Mouse (Mus musculus) heart, embryonic 14.5 days (tissue): ENCODE data around the gene Krt6a. TPM values are rescaled to one million over a fixed set of nuclear protein-coding genes. Genes with fewer than 3 reads are reported as not detected.
"Not testable (repeated sequence)": the region's sequence is repeated elsewhere in the genome, so short reads cannot be mapped to it uniquely, and the experiment has no call there.

Experiments
- ATAC-seq: fragments of 200-750 bp; cut with Nextera tagmentation; 2 replicates; pipeline ENCODE4 v1.8.0; 2017; ENCODE audit warnings: low read depth, moderate TSS enrichment; ENCODE audit not compliant: insufficient number of reproducible peaks, insufficient read depth, low FRiP score
- H3K27ac ChIP-seq, 2 experiments: fragments of 200-500 bp in 1 of 2; fragments of 300-500 bp in 1 of 2; sonication (generic) in 1 of 2; replicated peaks in 1 of 2; 2 replicates each; pipeline ENCODE4 v1.5.1; 2012 to 2014; ENCODE audit warnings: low read depth in 2 of 2, low read length in 2 of 2, control low read depth in 1 of 2, mild to moderate bottlenecking in 1 of 2, mixed read lengths in 1 of 2; ENCODE audit not compliant: control insufficient read depth in 1 of 2, insufficient read depth in 1 of 2
- H3K27me3 ChIP-seq: fragments of 300-500 bp; sonication (generic); 2 replicates; pipeline ENCODE4 v1.6.1; 2014; ENCODE audit warnings: mild to moderate bottlenecking, low read length, control low read depth; ENCODE audit not compliant: control insufficient read depth, insufficient read depth
- H3K36me3 ChIP-seq: fragments of 300-500 bp; sonication (generic); 2 replicates; pipeline ENCODE4 v1.6.1; 2014; ENCODE audit warnings: mild to moderate bottlenecking, control low read depth, low read length, mixed read lengths; ENCODE audit not compliant: control insufficient read depth, insufficient read depth
- H3K4me1 ChIP-seq, 2 experiments: fragments of 200-500 bp in 1 of 2; fragments of 300-500 bp in 1 of 2; sonication (generic) in 1 of 2; 2 replicates each; pipeline ENCODE4 v1.6.1; 2012 to 2014; ENCODE audit warnings: low read length in 2 of 2, control low read depth in 1 of 2, mixed read lengths in 1 of 2; ENCODE audit not compliant: control insufficient read depth in 2 of 2, insufficient read depth in 2 of 2
- H3K4me2 ChIP-seq: fragments of 300-500 bp; sonication (generic); 2 replicates; pipeline ENCODE4 v1.6.1; 2014; ENCODE audit warnings: mild to moderate bottlenecking, low read length
- H3K4me3 ChIP-seq, 2 experiments: fragments of 200-500 bp in 1 of 2; fragments of 300-500 bp in 1 of 2; sonication (generic) in 1 of 2; 2 replicates each; pipeline ENCODE4 v1.5.1; 2012 to 2014; ENCODE audit warnings: low read length in 2 of 2, mild to moderate bottlenecking in 2 of 2, control low read depth in 1 of 2, low read depth in 1 of 2, moderate library complexity in 1 of 2; ENCODE audit not compliant: control insufficient read depth in 1 of 2, insufficient read depth in 1 of 2
- H3K9ac ChIP-seq: fragments of 300-500 bp; sonication (generic); 2 replicates; pipeline ENCODE4 v1.6.1; 2014; ENCODE audit warnings: mild to moderate bottlenecking, low read length
- H3K9me3 ChIP-seq: fragments of 300-500 bp; sonication (generic); 2 replicates; pipeline ENCODE4 v1.6.1; 2016; ENCODE audit warnings: low read length, control low read depth; ENCODE audit not compliant: control insufficient read depth
- WGBS: fragments of 180-500 bp; shearing (Covaris S2); extraction: QIAGEN DNeasy Blood & Tissue Kit; methylation state at CpG from one replicate; pipeline ENCODE4 v1.1.7; 2014; 5-methylcytosine and 5-hydroxymethylcytosine counted together
- polyA plus RNA-seq: library from polyadenylated mRNA; unstranded; fragments of >200 nt; fragmentation: Nextera tagmentation; extraction: Ambion mirVana; gene quantifications from 2 replicates; pipeline ENCODE4 v1.2.1, GENCODE M21; 2014

The Krt6a gene
- polyA plus RNA-seq, 1 experiment from 2014 or later: not detected

DNA sequence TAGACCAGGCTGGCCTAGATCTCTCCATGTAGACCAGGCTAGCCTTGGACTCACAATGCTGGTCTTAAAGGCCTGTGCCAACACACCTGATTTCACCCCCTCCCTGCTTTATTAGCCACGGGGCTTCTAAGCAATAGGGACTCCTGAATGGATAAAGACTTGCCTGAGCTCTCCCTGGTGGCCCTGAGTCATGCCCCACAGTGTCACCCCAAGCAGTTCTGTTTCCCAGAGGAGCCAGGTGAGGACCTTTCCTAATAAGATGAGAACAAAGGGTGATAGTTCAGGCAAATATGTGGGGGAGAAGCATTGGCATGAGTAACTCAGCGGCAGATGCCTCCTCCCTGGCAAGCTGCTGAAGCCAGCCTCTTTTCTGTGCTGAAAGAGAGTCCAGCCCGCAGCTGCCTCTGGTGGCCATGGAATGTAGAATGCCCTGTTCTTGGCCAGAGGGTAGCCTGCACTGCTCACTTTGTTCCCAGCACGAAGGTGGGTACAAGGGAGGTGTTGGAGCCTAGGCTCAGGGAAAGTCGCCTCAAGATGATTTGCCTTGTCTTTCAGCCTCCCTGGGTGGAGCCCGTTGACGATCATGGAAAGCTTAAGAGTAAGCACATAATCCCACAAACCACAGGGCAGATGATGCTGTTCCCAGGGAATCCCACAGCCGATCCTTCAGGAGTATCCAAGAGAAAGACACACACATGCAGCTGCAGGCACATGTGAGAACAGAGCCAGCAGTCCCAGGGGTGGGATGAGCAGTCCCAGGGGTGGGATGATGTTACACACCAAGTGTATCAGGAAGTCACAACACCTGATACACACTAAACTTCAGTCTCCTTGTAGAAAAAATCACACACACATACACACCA lies 3.5 kb upstream of the Krt6a start:
- H3K27me3 ChIP-seq: no peaks in the 10 kb centered on the region
- H3K4me3 ChIP-seq: no peak overlapping the region
- no peaks in the 10 kb centered on the region for H3K9me3 ChIP-seq
- H3K4me2 ChIP-seq: no peak overlapping the region
- no peaks in the 10 kb centered on the region for H3K36me3 ChIP-seq
- no peak overlapping the region for H3K9ac ChIP-seq
- 70% methylated on average over 8 of the region's 8 CpGs for WGBS
- H3K4me1 ChIP-seq: no peaks in the 10 kb centered on the region
- no peak for ATAC-seq
- H3K27ac ChIP-seq: no peak overlapping the region

DNA sequence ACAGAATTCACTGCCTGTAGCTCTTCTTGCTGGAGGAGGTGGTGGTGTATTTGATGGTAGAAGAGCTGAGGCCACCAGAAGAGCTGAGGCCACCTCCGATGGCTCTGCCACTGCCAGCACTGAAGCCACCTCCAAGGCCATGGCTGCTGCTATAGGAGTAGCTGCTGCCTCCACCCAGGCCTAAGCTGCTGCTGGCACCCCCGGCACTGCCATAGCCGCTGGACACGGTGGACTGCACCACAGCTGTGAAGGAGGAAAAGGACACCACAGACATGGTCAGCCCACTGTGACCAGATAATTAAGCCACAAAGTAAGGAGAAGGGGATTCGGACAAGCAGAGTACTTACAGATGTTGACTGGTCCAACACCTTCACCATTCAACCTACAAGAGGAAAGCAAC lies 3.6 kb downstream of the Krt6a start:
- 84% methylated on average over 5 of the region's 5 CpGs for WGBS

DNA sequence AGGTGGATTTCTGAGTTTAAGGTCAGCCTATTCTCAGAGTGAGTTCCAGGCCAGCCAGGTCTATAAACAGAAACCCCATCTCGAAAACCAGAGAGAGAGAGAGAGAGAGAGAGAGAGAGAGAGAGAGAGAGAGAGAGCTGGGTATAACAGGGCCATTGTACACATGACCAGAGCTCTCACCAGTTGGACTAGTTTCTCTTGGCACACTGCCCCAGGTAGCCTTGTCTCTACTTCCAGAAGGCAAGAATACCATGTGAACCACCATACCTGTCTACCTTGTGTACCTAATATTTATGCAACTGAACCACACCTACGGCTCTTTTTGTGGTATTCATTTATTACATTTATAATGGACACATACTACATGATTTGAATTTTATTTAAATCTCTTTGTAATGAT lies 5.9 kb downstream of the Krt6a start:
- Histone ChIP-seq H3K4me3 (no peak overlapping the region), H3K27me3 (no peaks in the 10 kb centered on the region), H3K4me1 (no peaks in the 10 kb centered on the region), H3K27ac (no peak overlapping the region), H3K36me3 (no peaks in the 10 kb centered on the region), H3K9ac (no peak overlapping the region), H3K9me3 (no peaks in the 10 kb centered on the region), H3K4me2 (no peak overlapping the region)
- ATAC-seq: no peak
- 51% methylated on average over 2 of the region's 2 CpGs for WGBS

More for the DNA sequence above, 3.6 kb downstream of the Krt6a start:
- H3K9ac ChIP-seq, H3K9me3 ChIP-seq, H3K36me3 ChIP-seq, H3K4me2 ChIP-seq, H3K4me3 ChIP-seq, ATAC-seq, H3K27ac ChIP-seq, H3K27me3 ChIP-seq, H3K4me1 ChIP-seq: not testable (repeated sequence)

DNA sequence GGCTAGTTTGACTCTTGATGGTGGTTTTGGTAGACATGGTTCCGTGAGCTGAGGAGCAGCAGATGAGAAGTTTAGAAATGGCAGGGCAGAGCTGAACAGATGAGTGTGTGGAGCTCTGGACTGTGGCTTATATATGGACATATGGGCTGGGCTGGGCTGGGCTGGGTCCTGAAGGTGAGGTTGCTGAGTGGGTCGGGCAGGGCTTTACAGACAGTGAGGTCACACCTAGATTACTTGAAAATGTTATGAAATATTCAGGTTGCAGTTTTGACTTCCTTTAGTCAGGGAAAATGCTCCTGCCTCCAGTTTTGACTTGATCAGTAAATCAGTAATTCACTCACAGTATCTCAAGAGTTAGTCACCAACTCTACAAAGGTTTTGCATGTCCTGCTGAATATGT lies 13.9 kb downstream of the Krt6a start, which contains the start of gene Krt6b:
Gene Krt6b, minus strand, starts transcription at position 101 of the 400 bp plus-strand sequence.
- WGBS: 86% methylated on average over 2 of the region's 2 CpGs
- H3K4me1 ChIP-seq: no peaks in the 10 kb centered on the region
- H3K9me3 ChIP-seq: no peaks in the 10 kb centered on the region

DNA sequence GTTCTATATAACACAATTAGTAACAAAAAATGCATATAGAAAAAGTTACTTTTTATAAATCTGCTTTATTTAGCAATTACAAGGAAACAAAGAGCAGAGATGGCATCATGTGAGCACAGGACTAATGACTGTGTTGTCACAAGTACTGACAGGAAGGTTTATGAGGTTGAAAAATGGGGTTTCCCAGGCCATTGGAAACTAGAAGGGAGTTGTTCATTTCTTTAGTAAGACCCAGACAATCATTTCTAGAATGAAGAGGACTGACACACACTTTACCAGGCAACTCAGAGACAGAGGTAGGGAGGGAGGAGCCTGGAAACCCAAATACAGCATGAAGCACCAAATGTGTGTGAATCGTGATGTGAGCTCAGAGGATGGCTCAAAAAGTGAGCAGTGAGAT lies 18.1 kb downstream of the Krt6a start:
- Histone ChIP-seq H3K36me3 (no peaks in the 10 kb centered on the region), H3K4me1 (no peaks in the 10 kb centered on the region), H3K27me3 (no peaks in the 10 kb centered on the region), H3K4me2 (no peak overlapping the region), H3K9ac (no peak overlapping the region), H3K9me3 (no peaks in the 10 kb centered on the region), H3K4me3 (no peak overlapping the region), H3K27ac (no peak overlapping the region)
- WGBS: 67% methylated on average over 1 of the region's 1 CpGs
- no peak for ATAC-seq

More for the DNA sequence above, 13.9 kb downstream of the Krt6a start, which contains the start of gene Krt6b:
- no peak within 1 kb of the TSS for H3K4me2 ChIP-seq
- H3K4me3 ChIP-seq: no peak within 1 kb of the TSS
- no peak for ATAC-seq
- no peak within 1 kb of the TSS for H3K27ac ChIP-seq
- no peak within 1 kb of the TSS for H3K9ac ChIP-seq
- no peaks in the 10 kb centered on the region for H3K36me3 ChIP-seq
- no peaks in the 10 kb centered on the region for H3K27me3 ChIP-seq

DNA sequence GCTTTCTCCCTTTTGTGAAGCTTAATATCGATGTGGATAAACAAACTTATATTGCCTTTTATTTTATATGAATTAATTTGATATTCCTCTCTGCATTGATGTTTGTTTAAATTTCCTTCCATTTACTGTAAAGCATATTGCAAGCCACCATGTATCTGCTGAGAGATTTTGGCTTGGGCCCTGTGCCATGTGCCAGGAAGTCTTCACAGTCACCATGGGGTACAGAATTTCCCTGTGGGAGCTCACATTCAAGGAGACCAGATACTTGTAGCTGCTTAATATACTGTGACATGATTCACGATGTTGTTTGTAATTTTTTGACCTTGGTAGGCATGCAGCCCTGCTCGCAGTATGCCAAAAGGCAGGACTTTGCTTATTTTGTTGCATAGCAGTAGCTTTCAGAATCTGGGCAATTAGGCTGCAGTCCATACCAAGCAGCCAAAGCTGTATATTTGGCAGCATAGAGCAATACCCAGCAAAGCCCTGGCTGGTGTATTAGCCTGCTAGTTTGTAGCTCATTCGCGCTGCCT lies 41.3 kb downstream of the Krt6a start:
- H3K27ac ChIP-seq: no peak overlapping the region
- no peak for ATAC-seq
- H3K4me1 ChIP-seq: no peaks in the 10 kb centered on the region
- no peaks in the 10 kb centered on the region for H3K36me3 ChIP-seq
- 79% methylated on average over 5 of the region's 5 CpGs for WGBS
- H3K9ac ChIP-seq: no peak overlapping the region
- H3K4me2 ChIP-seq: no peak overlapping the region
- no peak overlapping the region for H3K4me3 ChIP-seq
- 0 out of 2 replicates have a peak, but pooled peaks cover 4% of the 10 kb centered on the region for H3K9me3 ChIP-seq
- no peaks in the 10 kb centered on the region for H3K27me3 ChIP-seq

DNA sequence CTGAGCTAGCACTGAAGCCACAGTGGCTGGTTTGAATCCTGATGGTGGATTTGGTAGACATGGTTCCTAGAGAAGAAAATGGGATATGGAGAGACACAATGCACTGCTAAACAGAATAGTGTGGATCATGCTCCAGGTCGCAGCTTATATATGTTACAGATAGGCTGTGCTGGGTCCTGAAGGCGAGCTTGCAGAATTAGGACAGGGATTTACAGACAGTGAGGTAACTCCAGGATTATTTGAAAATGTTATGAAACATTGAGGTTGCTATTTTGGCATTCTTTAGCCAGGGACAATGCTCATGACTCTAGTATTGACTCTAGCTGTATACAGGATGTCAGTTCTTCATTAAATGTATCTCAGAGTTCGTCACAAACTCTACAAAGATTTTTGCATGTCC lies 46.8 kb downstream of the Krt6a start, which contains the start of gene Gm5478:
Gene Gm5478, minus strand, starts transcription at position 101 of the 400 bp plus-strand sequence.
- Histone ChIP-seq H3K36me3 (no peaks in the 10 kb centered on the region), H3K4me1 (no peaks in the 10 kb centered on the region), H3K9me3 (no peaks in the 10 kb centered on the region), H3K4me3 (no peak within 1 kb of the TSS), H3K9ac (no peak within 1 kb of the TSS), H3K27me3 (no peaks in the 10 kb centered on the region), H3K27ac (no peak within 1 kb of the TSS), H3K4me2 (no peak within 1 kb of the TSS)
- ATAC-seq: no peak
- 63% methylated on average over 3 of the region's 3 CpGs for WGBS
